Mouse (Mus musculus) R1 (cell line): ENCODE results near the gene Phlda2.

ENCODE experiments used
- DNase-seq: peaks from one replicate; pipeline ENCODE4 v3.0.0-alpha.2; 2018; ENCODE audit warnings: low read depth, low spot score

The Phlda2 gene

DNA sequence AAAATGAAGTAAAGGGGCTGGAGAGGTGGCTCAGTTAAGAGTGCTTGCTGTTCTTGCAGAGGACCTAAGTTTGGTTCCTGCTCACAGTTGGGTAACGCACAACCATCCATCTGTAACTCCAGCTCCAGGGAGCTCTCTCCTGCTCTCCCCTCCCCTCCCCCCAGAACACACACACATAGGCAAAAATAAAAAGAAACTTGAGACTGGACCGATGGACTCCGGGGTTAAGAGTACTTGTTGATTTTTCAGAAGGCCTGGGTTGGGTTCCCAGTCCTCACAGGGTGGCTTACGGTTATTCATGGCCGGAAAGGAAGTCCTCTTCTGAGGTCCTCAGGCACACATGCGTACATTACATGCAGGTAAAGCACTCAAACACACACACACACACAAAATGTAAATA is 976 bp upstream of the Phlda2 start:
- no peak for DNase-seq

DNA sequence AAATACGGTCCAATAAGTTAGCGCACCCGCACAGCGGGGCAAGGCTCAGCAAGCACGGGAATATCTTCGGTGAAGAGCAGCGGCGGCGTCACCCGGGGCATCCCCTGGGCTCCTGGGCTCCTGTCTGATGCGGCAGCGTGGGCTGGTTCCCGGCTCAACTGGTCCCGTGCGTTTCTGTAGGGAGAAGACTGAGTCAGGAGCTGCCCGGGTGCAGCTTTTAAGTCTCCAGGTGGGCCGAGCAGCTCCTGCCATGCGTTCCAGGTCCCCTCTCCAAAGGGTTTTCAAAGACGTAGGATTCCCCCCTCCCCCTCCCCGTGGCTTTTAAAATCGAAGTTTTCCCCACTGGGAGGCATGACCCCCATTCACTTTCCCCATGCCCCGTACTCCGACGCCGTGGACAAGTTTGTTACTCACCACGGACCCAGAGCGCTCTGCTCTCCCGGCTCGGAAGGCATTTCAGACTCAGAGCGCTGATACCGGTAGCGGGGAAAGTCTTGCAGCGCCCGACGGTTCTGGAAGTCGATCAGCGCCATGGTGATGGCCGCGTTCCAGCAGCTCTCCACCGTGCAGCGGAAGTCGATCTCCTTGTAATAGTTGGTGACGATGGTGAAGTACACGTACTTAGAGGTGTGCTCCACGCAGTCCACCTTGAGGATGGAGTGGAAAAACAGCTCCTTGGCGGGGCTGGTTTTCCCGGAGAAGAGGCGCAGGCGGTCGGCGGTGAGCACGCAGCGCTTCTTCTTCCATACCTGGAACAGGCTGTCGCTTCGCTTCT is 1.1 kb downstream of the Phlda2 start:
- peak; percentile 56 for DNase-seq

DNA sequence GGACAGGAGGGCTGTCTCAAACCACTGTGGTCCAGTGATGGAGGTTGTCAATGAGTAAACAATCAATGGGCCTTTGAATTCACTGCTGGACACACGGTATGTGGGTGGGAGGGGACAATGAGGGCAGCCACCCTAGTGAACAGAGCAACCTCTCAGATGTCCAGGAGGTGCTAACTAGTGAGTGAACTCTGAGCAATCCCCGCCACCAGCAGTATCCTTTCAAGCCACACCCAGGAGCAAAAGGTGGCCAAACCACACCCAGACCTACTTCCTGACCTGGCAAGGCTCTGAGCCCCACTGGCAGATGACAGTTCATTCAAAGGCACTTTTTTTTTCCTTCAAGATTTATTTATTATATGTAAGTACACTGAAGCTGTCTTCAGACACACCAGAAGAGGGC is 2.0 kb downstream of the Phlda2 start:
- DNase-seq: no peak

DNA sequence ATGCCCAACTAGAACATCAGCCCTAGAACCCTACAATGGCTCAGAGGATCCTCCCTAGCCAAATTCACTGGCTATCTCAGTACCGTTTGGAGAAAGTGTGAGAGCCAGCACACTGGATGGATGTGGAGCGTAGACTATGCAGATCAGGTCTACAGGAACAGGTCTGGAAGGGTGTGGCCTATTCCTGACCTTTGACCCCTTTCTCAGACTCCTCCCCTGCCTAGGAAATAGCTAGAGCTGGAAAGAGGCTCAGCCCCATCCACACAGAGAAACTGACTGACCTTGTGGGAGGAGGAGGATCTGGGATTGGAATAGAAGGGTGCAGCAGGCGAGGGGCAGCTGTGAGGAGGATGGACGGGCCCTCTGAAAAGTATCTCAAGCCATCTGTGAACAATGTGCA is 4.4 kb downstream of the Phlda2 start:
- DNase-seq: peak; percentile 77

DNA sequence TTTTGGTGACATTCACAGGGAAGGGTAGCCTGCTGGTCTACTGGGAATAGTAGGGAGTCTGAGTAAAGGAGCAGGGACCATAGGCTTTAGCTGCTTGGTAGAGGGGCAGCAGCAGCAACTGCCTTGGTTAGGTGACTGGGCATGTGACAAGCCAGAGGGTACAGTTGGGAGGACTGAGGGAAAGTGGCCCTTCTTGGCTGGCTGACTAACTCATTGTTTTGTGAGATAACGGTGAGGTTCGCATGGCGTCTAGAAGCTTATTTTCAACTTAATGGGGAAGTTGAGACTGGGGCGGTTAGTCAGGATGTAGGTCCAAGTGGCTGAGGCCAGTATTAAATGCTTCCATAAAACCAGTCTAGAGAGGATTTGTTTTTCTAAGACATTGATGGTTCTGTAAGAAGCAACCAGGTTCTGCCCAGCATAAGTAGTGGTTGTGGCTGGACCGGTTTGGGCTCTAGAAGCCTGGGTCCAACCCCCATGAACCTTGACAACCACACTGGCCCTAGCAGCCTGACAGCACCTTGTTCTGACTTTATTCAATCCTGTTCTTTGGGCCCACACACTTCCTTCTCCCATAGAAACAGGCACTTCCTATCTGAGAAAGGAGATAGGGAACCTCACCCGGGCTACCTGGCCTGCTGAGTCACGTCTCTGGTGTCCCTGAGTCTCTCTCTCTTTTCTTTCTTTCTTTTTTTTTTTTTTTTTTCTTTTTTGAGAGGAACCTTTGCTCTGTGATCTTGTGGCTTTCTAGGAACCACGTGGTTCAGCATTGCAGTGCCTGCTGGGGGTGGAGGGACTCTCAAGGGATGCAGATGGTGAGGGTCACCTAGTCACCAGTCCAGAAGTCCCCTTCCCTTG is 7.6 kb downstream of the Phlda2 start:
- DNase-seq: no peak

DNA sequence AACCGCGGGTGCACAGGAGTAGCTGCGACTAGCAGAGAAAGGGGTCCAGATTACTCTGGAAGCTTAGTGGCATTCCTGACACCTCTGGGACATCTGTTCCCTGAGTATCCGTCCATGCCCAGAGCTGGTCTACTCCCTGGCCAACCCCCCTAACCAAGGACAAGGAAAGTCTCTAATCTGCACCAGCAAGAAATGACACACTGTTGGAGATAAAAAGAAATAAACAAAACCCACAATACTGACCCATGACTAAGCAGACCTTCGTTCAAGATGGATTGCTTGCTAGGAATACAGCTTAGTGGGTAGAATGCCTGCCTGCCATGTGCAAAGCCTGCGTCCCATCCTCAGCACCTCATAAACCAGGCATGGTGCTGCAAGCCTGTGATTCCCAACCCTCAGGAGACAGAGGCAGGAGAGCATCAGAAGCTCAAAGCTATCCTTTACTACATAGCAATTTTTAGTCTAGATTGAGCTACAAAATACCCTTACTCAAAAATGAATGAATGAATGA is 9.3 kb downstream of the Phlda2 start:
- no peak for DNase-seq

DNA sequence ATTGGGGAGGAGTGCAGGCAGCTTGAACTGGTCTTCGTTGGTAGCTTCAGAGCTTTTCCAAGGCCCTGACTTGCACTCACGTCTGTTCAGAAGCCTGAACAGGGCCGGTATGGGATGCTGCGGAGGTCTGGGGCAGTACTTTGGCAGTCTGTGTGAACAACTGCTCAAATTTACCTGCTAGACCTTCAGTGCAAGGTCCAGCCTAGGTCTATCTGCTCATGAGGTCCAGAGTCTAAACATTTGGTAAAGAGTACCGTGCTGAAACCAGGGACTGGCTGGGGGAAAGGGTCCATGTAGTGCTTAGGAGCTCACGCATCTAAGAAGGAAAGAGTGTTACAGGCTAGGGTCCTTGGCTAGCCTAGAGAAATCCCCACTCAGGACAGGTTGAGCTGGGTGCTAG is 13.2 kb downstream of the Phlda2 start:
- DNase-seq: no peak

DNA sequence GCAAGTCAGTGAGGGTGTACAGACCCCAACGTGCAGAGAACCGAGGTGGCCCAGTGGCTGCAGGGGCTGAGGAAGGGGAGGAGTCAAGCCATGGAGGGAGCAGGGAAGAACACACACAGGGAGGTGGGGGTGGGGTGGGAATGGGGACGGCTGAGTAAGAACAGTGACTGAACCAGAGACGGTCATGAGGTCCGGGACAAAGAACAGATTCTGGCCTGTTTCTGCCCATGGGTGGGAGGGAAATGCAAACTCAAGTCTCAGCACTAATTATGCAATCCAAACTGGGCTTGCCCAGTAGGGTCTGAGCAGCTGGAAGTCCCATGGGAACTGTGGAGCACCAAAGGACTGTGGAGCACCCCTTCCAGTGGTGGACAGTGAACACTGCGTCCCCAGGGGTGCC is 20.4 kb downstream of the Phlda2 start:
- no peak for DNase-seq

DNA sequence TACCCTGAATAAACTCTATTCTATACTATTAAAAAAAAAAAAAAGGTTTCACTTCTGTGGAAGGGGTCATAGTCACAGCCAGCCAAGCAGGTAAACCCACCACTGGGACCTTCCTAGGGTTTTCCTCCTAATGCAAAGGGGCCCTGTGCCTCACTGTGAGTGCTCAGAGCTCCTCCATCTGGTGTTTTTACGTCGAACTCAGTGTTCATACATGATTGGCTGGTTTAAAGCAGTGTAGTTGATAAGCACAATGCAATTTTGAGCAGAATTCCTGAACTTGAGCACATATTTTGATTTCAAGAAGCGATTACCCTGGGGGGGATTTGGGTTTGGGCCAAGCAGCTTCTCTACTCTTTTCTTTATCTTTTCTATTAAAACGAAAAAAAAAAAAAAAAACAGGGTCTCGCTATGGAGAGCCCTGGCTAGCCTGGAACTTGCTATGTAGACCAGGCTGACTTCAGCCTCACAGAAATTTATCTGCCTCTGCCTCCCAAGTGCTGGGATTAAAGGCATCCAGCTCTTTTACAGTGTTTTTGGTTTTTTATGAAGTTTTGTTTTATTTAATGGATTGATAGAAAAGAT is 21.1 kb downstream of the Phlda2 start:
- DNase-seq: no peak

DNA sequence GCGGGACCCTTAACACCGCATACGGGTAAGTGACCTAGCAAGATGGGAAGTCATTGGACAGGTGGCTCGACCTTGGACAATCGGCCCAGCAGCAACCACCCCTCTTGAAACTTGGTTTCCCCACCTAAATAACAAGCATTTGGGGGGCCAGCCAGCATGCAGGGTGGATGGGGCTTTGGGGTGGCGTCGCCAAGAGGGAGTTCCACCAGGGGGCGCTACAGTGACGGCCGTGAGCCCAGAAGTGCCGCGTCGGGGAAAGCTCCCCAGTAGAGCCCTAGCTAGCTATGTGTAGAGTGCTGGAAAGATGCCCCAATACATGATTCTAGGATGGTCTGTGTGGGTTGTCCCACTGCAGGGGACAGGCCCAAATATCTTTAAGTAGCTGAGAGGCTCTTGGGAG is 22.5 kb downstream of the Phlda2 start:
- peak; percentile 69 for DNase-seq

DNA sequence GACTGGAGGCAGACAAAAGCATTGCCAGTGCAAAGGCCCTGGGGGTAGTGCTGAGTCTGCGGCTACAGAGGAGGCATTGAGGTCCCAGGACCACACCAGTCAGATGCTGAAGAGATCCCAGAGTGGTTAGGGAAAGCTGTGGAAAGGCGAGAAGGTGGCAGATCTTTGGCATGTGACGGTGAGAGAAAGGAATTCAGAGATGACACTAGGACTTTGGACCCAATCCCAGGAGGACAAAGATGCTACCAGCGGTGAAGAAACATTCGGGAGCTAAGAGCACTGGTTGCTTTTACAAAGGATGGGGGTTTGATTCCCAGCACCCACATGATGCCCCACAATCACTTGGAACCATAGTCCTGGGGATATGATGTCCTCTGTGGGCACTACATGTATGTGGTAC is 25.1 kb downstream of the Phlda2 start:
- DNase-seq: no peak

DNA sequence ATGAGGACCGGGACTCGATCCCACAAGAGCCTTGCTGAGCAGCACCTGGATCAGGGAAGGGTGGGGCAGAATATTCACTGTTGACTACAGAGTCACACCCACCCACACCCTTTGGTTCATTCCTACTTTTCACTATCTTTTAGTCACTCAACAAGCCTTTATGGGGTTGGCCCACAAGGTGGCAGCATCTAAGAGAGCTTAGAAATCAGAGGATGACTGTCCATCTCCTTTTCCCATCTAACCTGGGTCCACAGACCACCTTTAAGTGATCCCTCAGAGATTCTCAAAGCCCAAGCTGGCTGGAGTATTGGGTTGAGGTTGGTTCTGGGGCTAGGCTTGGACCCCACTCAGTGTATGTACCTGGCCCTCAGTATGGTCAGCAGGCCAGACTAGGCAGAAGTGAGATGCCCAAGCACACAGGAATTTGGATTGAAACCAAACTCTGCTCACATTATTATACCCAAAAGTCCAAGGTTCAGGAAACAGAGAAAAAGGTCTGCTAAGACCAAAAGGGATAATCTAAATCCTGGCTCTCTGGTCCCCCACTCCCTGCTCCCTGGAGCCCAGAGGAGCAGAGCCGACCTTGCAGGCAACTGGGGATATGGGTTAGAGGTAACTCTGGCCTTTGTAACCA is 26.1 kb downstream of the Phlda2 start:
- DNase-seq: peak; percentile 61

DNA sequence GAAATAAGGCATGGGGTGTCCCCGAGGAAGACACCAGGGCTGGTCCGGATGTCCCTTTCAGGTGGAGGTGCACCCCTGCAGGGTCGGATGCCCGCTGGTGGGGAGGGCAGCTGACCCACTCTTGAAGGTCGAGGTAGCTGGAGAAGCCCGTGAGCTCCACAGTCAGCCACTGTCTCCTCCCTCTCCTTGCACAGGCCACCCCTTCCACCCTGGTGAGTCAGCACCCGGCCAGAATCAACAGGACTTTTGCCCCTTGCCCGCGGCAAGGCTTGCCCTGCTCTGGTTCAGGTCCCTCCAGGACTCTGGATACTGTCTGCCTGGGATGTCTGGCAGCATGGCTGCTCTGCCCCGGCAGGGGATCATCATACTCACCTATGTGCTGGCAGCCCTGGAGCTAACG is 27.1 kb downstream of the Phlda2 start:
- DNase-seq: no peak

DNA sequence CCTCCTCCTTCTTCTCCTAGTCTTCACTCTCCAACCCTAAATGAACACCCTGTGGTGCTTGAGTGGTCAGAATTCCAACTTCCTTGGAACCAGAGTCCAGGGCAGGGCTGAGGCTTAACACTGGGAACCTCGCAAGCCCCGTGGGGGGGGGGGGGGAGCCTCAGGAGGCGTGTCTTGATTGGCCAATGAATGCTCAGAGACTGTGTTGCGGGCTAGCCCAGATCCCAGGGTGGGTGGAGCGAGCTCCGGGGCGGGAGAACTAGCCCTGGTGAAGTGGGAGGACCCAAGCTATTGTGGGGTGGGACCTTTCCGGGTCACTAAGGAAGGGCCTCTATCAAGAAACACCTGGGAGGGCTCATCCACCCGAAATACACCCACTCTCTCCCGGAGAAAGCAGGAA is 28.1 kb downstream of the Phlda2 start:
- DNase-seq: peak; percentile 87

DNA sequence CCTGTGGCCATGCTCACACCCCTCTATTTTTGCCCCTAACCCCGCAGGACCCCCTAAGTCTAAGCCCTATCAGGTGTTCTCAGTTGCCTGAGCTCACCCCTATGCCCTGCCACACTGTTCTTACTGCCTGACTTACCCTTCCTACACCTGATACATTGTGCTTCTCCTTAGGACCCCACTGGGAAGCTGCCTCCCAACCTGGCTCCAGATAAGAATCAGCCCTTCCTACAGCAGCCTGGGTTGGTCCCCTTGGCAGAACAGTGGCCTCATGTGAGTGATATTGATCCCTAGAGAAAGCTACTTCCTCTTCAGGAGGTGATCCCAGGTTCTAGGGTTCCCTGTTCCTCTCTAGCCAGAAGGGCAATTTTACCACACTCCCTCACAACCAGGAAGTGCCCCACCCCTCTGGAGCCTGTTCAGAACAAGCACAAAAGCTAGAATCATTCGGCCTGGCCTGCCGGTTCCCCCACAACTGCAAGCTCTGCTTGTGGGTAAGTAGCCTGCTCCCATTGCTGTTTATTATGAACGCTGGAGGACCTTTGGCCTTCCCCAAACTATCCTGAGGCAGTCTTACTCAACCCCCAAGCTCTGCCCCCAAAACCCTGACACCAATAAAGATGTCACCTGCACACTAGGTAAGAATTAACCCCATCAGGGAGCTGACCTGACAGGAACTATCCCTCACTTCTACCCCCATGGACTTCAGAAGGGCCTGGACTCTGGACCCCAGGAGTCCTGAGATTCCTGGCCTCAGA is 29.4 kb downstream of the Phlda2 start, which contains the start of gene Slc22a18:
Slc22a18 (plus strand) TSS at position 390 of the 755 bp plus-strand sequence.
- peak; percentile 49 for DNase-seq

DNA sequence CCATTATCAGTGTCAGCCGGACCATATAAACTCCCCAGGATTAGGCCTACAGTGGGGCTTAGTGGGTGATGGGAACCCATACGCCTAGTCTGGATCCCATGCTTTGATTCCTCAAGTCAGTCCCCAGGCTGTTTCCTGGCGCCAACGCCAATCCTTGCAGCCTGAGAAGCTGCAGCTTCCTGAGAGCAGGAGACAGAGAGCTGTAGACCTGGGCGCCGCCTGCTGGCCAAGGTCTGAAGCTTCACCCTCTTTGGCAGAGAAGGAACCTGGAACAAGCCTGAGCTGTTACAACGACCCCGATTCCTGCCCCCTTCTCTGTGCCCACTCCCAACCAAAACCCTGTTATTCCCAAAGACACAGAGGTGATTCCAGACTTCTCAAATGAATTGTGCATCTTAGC is 33.0 kb downstream of the Phlda2 start:
- DNase-seq: peak; percentile 78

DNA sequence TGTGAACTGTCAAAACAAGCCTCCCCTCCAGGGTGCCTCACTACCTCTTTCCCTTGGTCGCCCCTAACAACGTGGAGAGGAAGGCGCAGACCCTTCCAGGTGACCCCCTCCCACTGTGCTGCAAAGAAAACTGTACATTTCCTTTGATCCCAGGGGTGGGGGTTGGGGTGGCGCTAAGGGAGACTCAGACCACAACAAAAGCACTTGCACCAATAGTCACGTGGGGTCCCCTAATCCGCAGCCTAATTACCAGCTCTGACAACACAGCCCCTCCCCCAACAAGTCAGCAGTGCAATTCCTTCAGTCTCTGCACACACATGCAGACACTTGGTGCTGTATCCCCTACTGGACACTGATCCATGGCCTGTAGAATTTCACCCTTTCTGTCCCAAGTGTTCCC is 35.2 kb downstream of the Phlda2 start:
- peak; percentile 61 for DNase-seq

DNA sequence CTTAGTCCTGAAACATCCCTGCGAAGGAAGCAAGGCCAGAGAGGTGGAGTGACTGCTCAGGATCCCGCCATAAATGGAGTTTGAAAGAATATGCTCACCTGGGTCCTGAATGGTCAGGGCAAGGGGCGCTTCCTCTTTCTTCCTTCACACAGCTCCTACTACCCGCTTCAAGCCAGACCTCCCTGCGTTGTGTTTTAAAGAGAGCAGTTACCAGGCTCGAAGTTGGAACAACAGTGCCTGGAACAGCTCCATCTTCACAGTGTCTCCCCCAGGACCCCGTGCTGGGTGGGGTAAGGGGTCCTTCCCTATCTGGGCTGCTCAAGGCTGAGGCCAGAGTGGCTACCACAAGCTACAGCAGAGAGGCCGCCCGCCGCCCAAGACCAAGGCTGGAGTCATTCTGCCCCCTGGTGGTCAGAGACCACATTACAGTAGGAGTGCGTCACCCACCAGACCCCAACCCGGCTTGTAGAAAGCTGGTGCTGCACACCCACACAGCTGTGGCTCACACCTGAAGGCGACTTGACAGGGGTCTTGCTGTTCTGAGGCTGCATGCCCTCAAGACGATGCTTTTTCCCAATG is 36.8 kb downstream of the Phlda2 start:
- DNase-seq: peak; percentile 71

DNA sequence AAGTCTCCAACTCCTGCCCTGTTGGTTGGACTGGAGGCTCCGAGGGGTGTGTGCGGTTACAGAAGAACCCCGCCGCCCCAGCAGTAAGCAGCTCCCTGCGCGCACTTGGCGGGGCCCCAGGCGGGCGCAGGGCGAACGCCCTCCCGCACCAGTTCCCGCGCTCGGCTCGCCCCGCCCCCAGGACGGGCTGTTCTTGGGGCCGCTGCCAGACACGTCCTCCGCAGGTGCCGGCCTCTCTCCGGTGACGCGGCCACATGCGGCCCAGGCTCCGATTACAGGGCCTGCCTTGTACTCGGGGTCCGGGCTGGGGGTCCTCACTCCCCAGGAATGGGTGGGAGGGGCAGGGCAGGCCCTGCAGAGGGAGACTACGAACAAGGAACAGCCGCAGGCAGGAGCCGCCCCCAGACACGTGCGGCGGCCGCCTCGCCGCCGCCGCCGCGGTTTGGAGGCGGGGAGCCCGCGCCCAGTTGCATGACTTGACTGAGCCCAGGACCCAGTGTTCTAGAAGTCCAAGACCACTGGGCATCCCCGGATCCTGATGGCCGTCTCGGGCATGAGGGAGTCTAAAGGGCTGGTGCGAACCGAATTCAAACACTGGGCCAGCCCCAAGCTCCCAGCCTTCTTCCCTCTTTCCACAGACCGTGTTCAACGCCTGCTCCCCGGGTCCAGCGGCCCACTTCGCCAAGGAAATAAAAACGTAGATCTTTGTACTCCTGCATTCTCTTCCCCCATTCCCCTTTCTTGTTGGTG is 38.0 kb downstream of the Phlda2 start:
- DNase-seq: peak; percentile 66

DNA sequence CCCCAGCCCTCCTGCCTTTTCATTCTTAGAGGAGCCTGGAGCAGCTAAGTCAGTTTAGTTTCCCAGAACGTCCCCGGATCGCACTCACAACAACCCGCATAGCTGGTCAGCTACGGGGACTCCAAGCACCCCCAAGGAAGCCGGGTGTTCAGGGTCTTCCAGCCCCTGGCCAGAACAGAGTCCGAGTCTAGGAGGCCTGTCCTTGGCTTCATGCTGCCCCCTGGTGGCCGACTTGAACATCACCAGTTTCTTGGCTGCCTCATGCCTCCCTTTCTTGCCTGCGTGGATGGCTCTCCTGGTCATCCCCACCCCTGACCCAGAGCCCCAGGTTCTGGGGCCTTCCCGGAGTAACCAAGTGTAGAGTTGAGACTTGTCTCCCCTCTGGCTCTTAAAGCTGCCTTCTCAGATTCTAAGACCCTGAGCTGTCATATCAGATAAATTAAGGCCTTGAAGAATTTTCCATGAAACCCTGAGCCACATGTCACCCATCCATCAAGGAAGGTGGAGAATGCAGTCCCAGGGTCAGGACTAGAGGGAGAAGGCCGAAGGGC is 39.0 kb downstream of the Phlda2 start:
- peak; percentile 84 for DNase-seq
